Mouse (Mus musculus): ENCODE data around the gene Sema3f. TPM values are rescaled to one million over a fixed set of nuclear protein-coding genes. Genes with fewer than 3 reads are reported as not detected.

Sema3f gene
- total RNA-seq, 2 experiments from 2014 or later, result 4.3 to 4.6 TPM

- DNase-seq, result peak; percentile 76 to 80
Observed at GRCm38 (mm10) chr9:107633091-107633660, 77.1 kb downstream of the Sema3f start.

GRCm38 (mm10) chr9:107632478-107632877, 77.8 kb downstream of the Sema3f start:
- DNase-seq, result peak in 1 of 2 experiments; percentile 42

- no peak for DNase-seq
Observed at GRCm38 (mm10) chr9:107631861-107632260, 78.4 kb downstream of the Sema3f start.

Other genes with a start within 250 kb of the Sema3f start
- gene Tmem115, start 176.5 kb downstream of the Sema3f start, total RNA-seq (2021), result 10 to 100 TPM; 34.6 to 35.0 TPM
- 10 to 100 TPM; 15.1 to 18.2 TPM for gene Cyb561d2, start 168.3 kb downstream of the Sema3f start, total RNA-seq (2021)
- gene Nprl2, start 168.2 kb downstream of the Sema3f start, total RNA-seq (2021), result 10 to 100 TPM; 39.7 to 47.9 TPM
- 1 to 10 TPM; 3.4 to 4.3 TPM for gene Zmynd10, start 163.2 kb downstream of the Sema3f start, total RNA-seq (2021)
- gene Rassf1, start 158.9 kb downstream of the Sema3f start, total RNA-seq (2021), result 10 to 100 TPM; 15.8 TPM
- gene Tusc2, start 147.2 kb downstream of the Sema3f start, total RNA-seq (2021), result 10 to 100 TPM; 70.1 to 82.0 TPM
- 10 to 100 TPM; 13.0 to 13.5 TPM for gene Hyal2, start 142.5 kb downstream of the Sema3f start, total RNA-seq (2021)
- 1 to 10 TPM; 6.5 to 6.7 TPM for gene Hyal1, start 133.5 kb downstream of the Sema3f start, total RNA-seq (2021)
- gene Naa80, start 131.6 kb downstream of the Sema3f start, total RNA-seq (2021), result 10 to 100 TPM; 13.5 to 13.8 TPM
- 1 to 10 TPM; 1.3 to 1.8 TPM for gene Hyal3, start 129.7 kb downstream of the Sema3f start, total RNA-seq (2021)
- gene Ifrd2, start 122.8 kb downstream of the Sema3f start, total RNA-seq (2021), result 10 to 100 TPM; 11.2 to 13.8 TPM
- gene Sema3b, start 101.2 kb downstream of the Sema3f start, total RNA-seq (2021), result 1 to 10 TPM; 1.7 to 2.2 TPM
- 100 to 1,000 TPM; 195 to 208 TPM for gene Gnai2, start 75.1 kb downstream of the Sema3f start, total RNA-seq (2021)
- 10 to 100 TPM; 53.9 to 60.6 TPM for gene Slc38a3, start 40.9 kb downstream of the Sema3f start, total RNA-seq (2021)
- gene Gnat1, start 30.8 kb downstream of the Sema3f start, total RNA-seq (2021), result not detected
- gene Rbm5, start 60.5 kb upstream of the Sema3f start, total RNA-seq (2021), result 100 to 1,000 TPM; 143 to 166 TPM
- gene Rbm6, start 162.8 kb upstream of the Sema3f start, total RNA-seq (2021), result 10 to 100 TPM; 58.4 to 72.0 TPM
- 10 to 100 TPM; 23.0 to 25.5 TPM for gene Mon1a, start 177.7 kb upstream of the Sema3f start, total RNA-seq (2021)
- gene Mst1r, start 196.4 kb upstream of the Sema3f start, total RNA-seq (2021), result 1 to 10 TPM; 1.6 to 1.7 TPM
- gene Actl11, start 218.0 kb upstream of the Sema3f start, total RNA-seq (2021), result not detected
- gene Camkv, start 225.2 kb upstream of the Sema3f start, total RNA-seq (2021), result 100 to 1,000 TPM; 510 to 566 TPM
- gene Traip, start 239.7 kb upstream of the Sema3f start, total RNA-seq (2021), result 10 to 100 TPM; 28.2 to 29.2 TPM